Mouse (Mus musculus) erythroblast, embryonic 14.5 days (primary cell): Measurements from ENCODE around the gene Nthl1.

Experiments
- GATA1 ChIP-seq: IDR thresholded peaks from 2 replicates; pipeline ENCODE4 v1.6.1; 2012; ENCODE audit warnings: low read length, inconsistent platforms, mixed read lengths
- TAL1 ChIP-seq: IDR thresholded peaks from 3 replicates; pipeline ENCODE4 v1.6.1; 2012; ENCODE audit warnings: low read length, inconsistent platforms, mixed read lengths

- TF ChIP-seq GATA1: no peak
- TF ChIP-seq TAL1: no peak
These were observed 16.4 kb downstream of the Nthl1 start for GRCm38 (mm10) chr17:24648731-24649377.
